In genomic region chr15:102408558-102409130, GRCm38 (mm10) we compare ENCODE assay signal across 12 mouse cellular contexts. TPM values are rescaled to one million over a fixed set of nuclear protein-coding genes. Genes with fewer than 3 reads are reported as not detected.
DNase-seq lines count a peak whose midpoint lies in the region; ATAC-seq and TF ChIP-seq lines count a peak whose summit lies in the region.
"Had no signal": no experiment of that assay in that cellular context is flagged by ENCODE, and none has a peak within 500 bp of the region (broad histone marks: within the 10 kb centered on the region; RNA-seq: fewer than 3 reads in every experiment).

No protein-coding gene starts in this region.

- 64% methylated on average over 2 of the region's 2 CpGs for WGBS in heart, embryonic 12.5 days
- WGBS in embryonic facial prominence, embryonic 10.5 days = 86% methylated on average over 2 of the region's 2 CpGs
- WGBS in liver, postnatal 0 days (ENCODE audit: insufficient replicate concordance) = 69% methylated on average over 2 of the region's 2 CpGs

- TF ChIP-seq EP300 in liver, postnatal 0 days (IDR thresholded peaks at IDR 0.05; ENCODE audit: low read depth) = no peak

- H3K9me3 ChIP-seq in heart, embryonic 12.5 days (replicated peaks) = no peaks in the 10 kb centered on the region; the same call in 1 of the 2 replicates
- no peaks in the 10 kb centered on the region for H3K9me3 ChIP-seq in megakaryocyte, embryonic 14.5 days
- H3K9me3 ChIP-seq in embryonic facial prominence, embryonic 10.5 days = no peaks in the 10 kb centered on the region
- no peaks in the 10 kb centered on the region for H3K9me3 ChIP-seq in liver, postnatal 0 days (ENCODE audit: low read length)
- H3K9me3 ChIP-seq: stomach, embryonic 15.5 days had no signal

- H3K4me1 ChIP-seq in heart, embryonic 12.5 days (replicated peaks) = peaks cover 37% of the 10 kb centered on the region
- peaks cover 65% of the 10 kb centered on the region for H3K4me1 ChIP-seq in megakaryocyte, embryonic 14.5 days
- H3K4me1 ChIP-seq in embryonic facial prominence, embryonic 10.5 days = peaks cover 42% of the 10 kb centered on the region
- H3K4me1 ChIP-seq in liver, postnatal 0 days (ENCODE audit: insufficient read depth) = peaks cover 29% of the 10 kb centered on the region

- intact Hi-C loops in heart, postnatal 14 days (cut with DNase I) = no loop called here

- no peak for DNase-seq in heart, postnatal 14 days
- DNase-seq in embryonic facial prominence, embryonic 10.5 days (ENCODE audit: low spot score) = no peak
- no peak for DNase-seq in liver, postnatal 0 days
- DNase-seq in Muller cell, postnatal 12 days (ENCODE audit: inconsistent ontology term) = no peak
- no peak for DNase-seq in MN1 (ENCODE audit: low spot score)
- DNase-seq: right cerebral cortex, postnatal 14 days had no signal

- 0 out of 2 replicates have a peak overlapping the region, but pooled peaks have one; percentile 40 for H3K9ac ChIP-seq in heart, embryonic 12.5 days
- no peak overlapping the region for H3K9ac ChIP-seq in liver, postnatal 0 days (replicated peaks)
- H3K9ac ChIP-seq: stomach, embryonic 15.5 days had no signal

- H3K36me3 ChIP-seq in heart, embryonic 12.5 days = peaks cover 53% of the 10 kb centered on the region
- peaks cover 62% of the 10 kb centered on the region for H3K36me3 ChIP-seq in megakaryocyte, embryonic 14.5 days (replicated peaks; ENCODE audit: low read length)
- H3K36me3 ChIP-seq in embryonic facial prominence, embryonic 10.5 days (replicated peaks) = peaks cover 63% of the 10 kb centered on the region
- peaks cover 47% of the 10 kb centered on the region for H3K36me3 ChIP-seq in liver, postnatal 0 days (replicated peaks; ENCODE audit: insufficient read depth, low read length)

- H3K27me3 ChIP-seq in heart, embryonic 12.5 days (replicated peaks) = no peaks in the 10 kb centered on the region
- H3K27me3 ChIP-seq in megakaryocyte, embryonic 14.5 days (replicated peaks) = no peaks in the 10 kb centered on the region
- no peaks in the 10 kb centered on the region for H3K27me3 ChIP-seq in embryonic facial prominence, embryonic 10.5 days (replicated peaks; ENCODE audit: low read depth, poor library complexity, severe bottlenecking)
- no peaks in the 10 kb centered on the region for H3K27me3 ChIP-seq in liver, postnatal 0 days (ENCODE audit: insufficient read depth, low read length)
- H3K27me3 ChIP-seq: stomach, embryonic 15.5 days had no signal

- H3K4me3 ChIP-seq in heart, embryonic 12.5 days = no peak overlapping the region
- peak overlapping the region; percentile 58 for H3K4me3 ChIP-seq in megakaryocyte, embryonic 14.5 days (replicated peaks)
- peak overlapping the region; percentile 38 for H3K4me3 ChIP-seq in embryonic facial prominence, embryonic 10.5 days
- no peak overlapping the region for H3K4me3 ChIP-seq in liver, postnatal 0 days (ENCODE audit: low read depth, low read length)
- H3K4me3 ChIP-seq: stomach, embryonic 15.5 days had no signal

- peak overlapping the region; percentile 8; the same call in 1 of the 2 replicates for H3K4me2 ChIP-seq in heart, embryonic 12.5 days
- H3K4me2 ChIP-seq in liver, postnatal 0 days (ENCODE audit: low read depth, low read length) = peak overlapping the region; percentile 5; the same call in 1 of the 2 replicates

- H3K27ac ChIP-seq in heart, embryonic 12.5 days (ENCODE audit: poor library complexity, severe bottlenecking) = no peak overlapping the region
- H3K27ac ChIP-seq in embryonic facial prominence, embryonic 10.5 days (replicated peaks) = no peak overlapping the region
- H3K27ac ChIP-seq in liver, postnatal 0 days (ENCODE audit: low read depth) = no peak overlapping the region
- H3K27ac ChIP-seq: stomach, embryonic 15.5 days had no signal

- no peak for TF ChIP-seq CTCF in liver, postnatal 0 days (IDR thresholded peaks at IDR 0.05; ENCODE audit: low read depth)

- no peak for ATAC-seq in heart, embryonic 12.5 days (ENCODE audit: insufficient number of reproducible peaks, low FRiP score)
- no peak for ATAC-seq in megakaryocyte, adult 5-6 weeks (ENCODE audit: poor library complexity, severe bottlenecking)
- no peak for ATAC-seq in liver, postnatal 0 days
- ATAC-seq: intestine, postnatal 0 days had no signal

RNA-seq across cellular contexts. Expression of gene Sp1, which starts 2.7 kb away (rescaled TPM):
- 6.9 and 7.3 TPM in 2 replicates for polyA plus RNA-seq in heart, embryonic 12.5 days (2016; fragmentation: Nextera tagmentation; extraction: Ambion mirVana)
- 10 to 100 TPM; 47.5 to 52.3 TPM for total RNA-seq in heart, postnatal 14 days (2021)
- 3.9 and 15.5 TPM in 2 replicates for polyA plus RNA-seq in megakaryocyte, embryonic 14.5 days (2012; ENCODE audit: insufficient read depth, low replicate concordance)
- total RNA-seq in megakaryocyte, adult 5-6 weeks (2015) = 68.3 and 71.8 TPM in 2 replicates
- total RNA-seq in megakaryocyte, adult 5-6 weeks (2017) = 64.1 and 72.2 TPM in 2 replicates
- polyA plus RNA-seq in embryonic facial prominence, embryonic 10.5 days (2016; fragmentation: Nextera tagmentation; extraction: Ambion mirVana) = 9.9 and 10.6 TPM in 2 replicates
- polyA plus RNA-seq in liver, postnatal 0 days (2015; fragmentation: Nextera tagmentation; extraction: Ambion mirVana) = 2.8 and 2.9 TPM in 2 replicates

RNA-seq across cellular contexts. Expression of gene Amhr2, which starts 36.5 kb away (rescaled TPM):
- polyA plus RNA-seq in heart, embryonic 12.5 days (2016; fragmentation: Nextera tagmentation; extraction: Ambion mirVana) = 0.38 and 0.71 TPM in 2 replicates
- 1 to 10 TPM in 1 of 2 experiments, under 1 TPM in 1; 0.66 to 1.0 TPM for total RNA-seq in heart, postnatal 14 days (2021)
- polyA plus RNA-seq in megakaryocyte, embryonic 14.5 days (2012; ENCODE audit: insufficient read depth, low replicate concordance) = 0.37 TPM in 1 of 2 replicates, not detected in the other
- not detected in 2 replicates for total RNA-seq in megakaryocyte, adult 5-6 weeks (2015)
- not detected in 2 replicates for total RNA-seq in megakaryocyte, adult 5-6 weeks (2017)
- polyA plus RNA-seq in embryonic facial prominence, embryonic 10.5 days (2016; fragmentation: Nextera tagmentation; extraction: Ambion mirVana) = 0.09 and 0.20 TPM in 2 replicates
- 0.36 and 0.60 TPM in 2 replicates for polyA plus RNA-seq in liver, postnatal 0 days (2015; fragmentation: Nextera tagmentation; extraction: Ambion mirVana)

RNA-seq across cellular contexts. Expression of gene Sp7, which starts 41.7 kb away (rescaled TPM):
- polyA plus RNA-seq in heart, embryonic 12.5 days (2016; fragmentation: Nextera tagmentation; extraction: Ambion mirVana) = 0.34 and 0.58 TPM in 2 replicates
- total RNA-seq in heart, postnatal 14 days (2021) = not detected
- 0.10 TPM in 1 of 2 replicates, not detected in the other for polyA plus RNA-seq in megakaryocyte, embryonic 14.5 days (2012; ENCODE audit: insufficient read depth, low replicate concordance)
- total RNA-seq in megakaryocyte, adult 5-6 weeks (2015) = not detected in 2 replicates
- not detected in 2 replicates for total RNA-seq in megakaryocyte, adult 5-6 weeks (2017)
- polyA plus RNA-seq in embryonic facial prominence, embryonic 10.5 days (2016; fragmentation: Nextera tagmentation; extraction: Ambion mirVana) = 1.4 and 1.7 TPM in 2 replicates
- polyA plus RNA-seq in liver, postnatal 0 days (2015; fragmentation: Nextera tagmentation; extraction: Ambion mirVana) = not detected in 2 replicates
- polyA plus RNA-seq: large intestine, adult 2 months had no signal

RNA-seq across cellular contexts. Expression of gene Prr13, which starts 50.2 kb away (rescaled TPM):
- 116 and 119 TPM in 2 replicates for polyA plus RNA-seq in heart, embryonic 12.5 days (2016; fragmentation: Nextera tagmentation; extraction: Ambion mirVana)
- total RNA-seq in heart, postnatal 14 days (2021) = 10 to 100 TPM; 21.1 to 21.7 TPM
- 978 and 1,945 TPM in 2 replicates for polyA plus RNA-seq in megakaryocyte, embryonic 14.5 days (2012; ENCODE audit: insufficient read depth, low replicate concordance)
- total RNA-seq in megakaryocyte, adult 5-6 weeks (2015) = 306 and 344 TPM in 2 replicates
- 197 and 215 TPM in 2 replicates for total RNA-seq in megakaryocyte, adult 5-6 weeks (2017)
- polyA plus RNA-seq in embryonic facial prominence, embryonic 10.5 days (2016; fragmentation: Nextera tagmentation; extraction: Ambion mirVana) = 73.1 and 77.4 TPM in 2 replicates
- polyA plus RNA-seq in liver, postnatal 0 days (2015; fragmentation: Nextera tagmentation; extraction: Ambion mirVana) = 76.0 and 77.2 TPM in 2 replicates

RNA-seq across cellular contexts. Expression of gene Aaas, which starts 58.1 kb away (rescaled TPM):
- polyA plus RNA-seq in heart, embryonic 12.5 days (2016; fragmentation: Nextera tagmentation; extraction: Ambion mirVana) = 53.8 and 55.8 TPM in 2 replicates
- total RNA-seq in heart, postnatal 14 days (2021) = 10 to 100 TPM in 1 of 2 experiments, 1 to 10 TPM in 1; 9.5 to 15.2 TPM
- 51.2 and 84.3 TPM in 2 replicates for polyA plus RNA-seq in megakaryocyte, embryonic 14.5 days (2012; ENCODE audit: insufficient read depth, low replicate concordance)
- 67.5 and 75.2 TPM in 2 replicates for total RNA-seq in megakaryocyte, adult 5-6 weeks (2015)
- total RNA-seq in megakaryocyte, adult 5-6 weeks (2017) = 64.3 and 100 TPM in 2 replicates
- 135 and 137 TPM in 2 replicates for polyA plus RNA-seq in embryonic facial prominence, embryonic 10.5 days (2016; fragmentation: Nextera tagmentation; extraction: Ambion mirVana)
- 15.6 and 18.8 TPM in 2 replicates for polyA plus RNA-seq in liver, postnatal 0 days (2015; fragmentation: Nextera tagmentation; extraction: Ambion mirVana)

Comparison
In these comparisons a context has a peak if more than half of its experiments do, and no peak if none do; other contexts are left out.
1. H3K4me3 ChIP-seq: peak in megakaryocyte, embryonic 14.5 days (single experiment) and embryonic facial prominence, embryonic 10.5 days (single experiment); none in heart, embryonic 12.5 days (single experiment) and liver, postnatal 0 days (single experiment).